Mouse (Mus musculus) inflammation-experienced regulatory T-cells (primary cell): ENCODE results near the gene Gng11. TPM values are rescaled to one million over a fixed set of nuclear protein-coding genes. Genes with fewer than 3 reads are reported as not detected.

Source experiments
- polyA plus RNA-seq, 2 experiments: library from polyadenylated mRNA; unstranded; fragments of 100-300 nt; shearing (Covaris generic); gene quantifications; one replicate each; pipeline ENCODE4 v1.2.1; 2017

Gene Gng11
- polyA plus RNA-seq: not detected

GRCm38 (mm10) chr6:4003890-4004306, at the start of gene Gng11:
TSS of gene Gng11 (plus strand) at chr6:4003904.

GRCm38 (mm10) chr6:3988750-3989149, 15.0 kb upstream of the Gng11 start, which contains the start of gene Tfpi2:
TSS of gene Tfpi2 (minus strand) at chr6:3988919.

GRCm38 (mm10) chr6:3993492-3993891, 10.2 kb upstream of the Gng11 start, which contains the start of gene Gngt1:
TSS of gene Gngt1 (plus strand) at chr6:3993792.

Other genes with a start within 250 kb of the Gng11 start
- under 1 TPM in 1 of 2 experiments, not detected in 1; 0.54 TPM for gene Calcr, start 239.2 kb upstream of the Gng11 start, polyA plus RNA-seq
- not detected for gene Tfpi2, start 15.0 kb upstream of the Gng11 start, polyA plus RNA-seq
- 1 to 10 TPM in 1 of 2 experiments, under 1 TPM in 1; 0.16 to 1.4 TPM for gene Gngt1, start 10.1 kb upstream of the Gng11 start, polyA plus RNA-seq
- gene Bet1, start 83.1 kb downstream of the Gng11 start, polyA plus RNA-seq: 10 to 100 TPM; 29.7 to 35.6 TPM